Mouse (Mus musculus) liver, adult (tissue): ENCODE results near the gene Pofut1.

Experiments used
- GATA4 ChIP-seq: IDR thresholded peaks from 2 replicates; pipeline ENCODE4 v1.6.1; 2014; ENCODE audit warnings: mild to moderate bottlenecking, low read length; ENCODE audit not compliant: insufficient replicate concordance

Pofut1 gene

GRCm38 (mm10) chr2:153241250-153242014, at the start of gene Pofut1, which contains the start of gene Plagl2:
TSS of gene Pofut1 (plus strand) at chr2:153241533.
TSS of gene Plagl2 (minus strand) at chr2:153241426.
- no peak for TF ChIP-seq GATA4

- no peak for TF ChIP-seq GATA4
These were observed 47.1 kb upstream of the Pofut1 start for GRCm38 (mm10) chr2:153194255-153194654.

GRCm38 (mm10) chr2:153198485-153198884, 42.8 kb upstream of the Pofut1 start:
- TF ChIP-seq GATA4 = no peak

- no peak for TF ChIP-seq GATA4
These were observed 42.2 kb upstream of the Pofut1 start for GRCm38 (mm10) chr2:153199114-153199513.

GRCm38 (mm10) chr2:153202766-153203165, 38.6 kb upstream of the Pofut1 start:
- no peak for TF ChIP-seq GATA4

GRCm38 (mm10) chr2:153208149-153208548, 33.2 kb upstream of the Pofut1 start:
- no peak for TF ChIP-seq GATA4

GRCm38 (mm10) chr2:153209286-153209685, 32.0 kb upstream of the Pofut1 start:
- no peak for TF ChIP-seq GATA4

GRCm38 (mm10) chr2:153211451-153211850, 29.9 kb upstream of the Pofut1 start:
- TF ChIP-seq GATA4 = no peak

- no peak for TF ChIP-seq GATA4
These were observed 28.0 kb upstream of the Pofut1 start for GRCm38 (mm10) chr2:153213351-153213750.

GRCm38 (mm10) chr2:153214771-153215259, 26.5 kb upstream of the Pofut1 start:
- no peak for TF ChIP-seq GATA4

- TF ChIP-seq GATA4 = no peak
These were observed 25.9 kb upstream of the Pofut1 start for GRCm38 (mm10) chr2:153215421-153215820.

GRCm38 (mm10) chr2:153217826-153218340, 23.4 kb upstream of the Pofut1 start:
- no peak for TF ChIP-seq GATA4

GRCm38 (mm10) chr2:153218516-153218915, 22.8 kb upstream of the Pofut1 start:
- no peak for TF ChIP-seq GATA4

GRCm38 (mm10) chr2:153221620-153222019, 19.7 kb upstream of the Pofut1 start:
- no peak for TF ChIP-seq GATA4

GRCm38 (mm10) chr2:153222130-153222529, 19.2 kb upstream of the Pofut1 start:
- TF ChIP-seq GATA4 = no peak

- no peak for TF ChIP-seq GATA4
These were observed 18.8 kb upstream of the Pofut1 start for GRCm38 (mm10) chr2:153222566-153222965.
